ENCODE assay signal across 9 mouse cellular contexts in the genomic region with DNA sequence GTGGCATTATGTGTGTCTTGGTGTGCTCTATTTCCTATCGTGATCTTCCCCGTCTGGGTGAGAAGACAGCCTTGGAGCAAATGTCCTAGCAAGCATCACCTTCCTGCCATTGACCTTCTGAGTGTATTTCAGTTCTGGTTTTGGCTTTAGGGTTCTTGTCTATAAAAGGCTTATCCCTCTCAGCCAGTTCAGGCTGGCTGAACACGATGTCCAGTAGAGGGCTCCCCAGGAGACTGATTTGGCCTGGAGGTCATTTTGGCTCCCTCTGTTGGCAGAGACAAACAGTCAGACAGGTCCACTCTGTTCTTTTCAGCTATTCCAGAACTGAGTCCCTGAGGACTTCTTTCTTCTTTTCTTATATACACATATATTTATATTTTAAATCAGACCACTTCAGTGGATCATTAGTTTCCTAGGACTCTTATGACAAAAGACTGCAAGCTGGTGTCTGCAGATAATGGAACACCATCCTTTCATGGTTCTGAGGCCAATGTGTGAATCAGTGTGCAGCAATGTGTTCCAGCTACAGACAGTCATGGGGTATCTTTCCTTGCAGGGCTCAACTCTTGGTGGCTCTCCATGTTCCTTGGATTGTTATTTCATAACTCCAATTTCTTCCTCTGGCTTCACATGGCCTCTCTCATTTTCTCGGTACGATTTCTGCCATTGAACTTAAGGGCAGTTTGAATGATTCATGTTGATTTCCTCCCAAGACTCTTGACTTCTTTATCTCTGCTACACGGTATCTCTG.
DNase-seq lines count a peak whose midpoint lies in the region; ATAC-seq lines count a peak whose summit lies in the region.
"Had no signal": no experiment of that assay in that cellular context is flagged by ENCODE, and none has a peak within 500 bp of the region (broad histone marks: within the 10 kb centered on the region; RNA-seq: fewer than 3 reads in every experiment).

No protein-coding gene starts in this region.

- no peak overlapping the region for H3K27ac ChIP-seq in midbrain, embryonic 11.5 days (ENCODE audit: low read depth, low read length)
- H3K27ac ChIP-seq in midbrain, embryonic 16.5 days (ENCODE audit: low read length): no peak overlapping the region
- H3K27ac ChIP-seq in hindbrain, embryonic 13.5 days: no peak overlapping the region

- no peaks in the 10 kb centered on the region for H3K9me3 ChIP-seq in midbrain, embryonic 11.5 days (ENCODE audit: control insufficient read depth, low read length)
- H3K9me3 ChIP-seq in midbrain, embryonic 16.5 days (replicated peaks; ENCODE audit: control insufficient read depth, low read length, poor library complexity, severe bottlenecking): no peaks in the 10 kb centered on the region
- H3K9me3 ChIP-seq in hindbrain, embryonic 13.5 days: no peaks in the 10 kb centered on the region

- H3K4me2 ChIP-seq in midbrain, embryonic 11.5 days: no peak overlapping the region
- no peak overlapping the region for H3K4me2 ChIP-seq in midbrain, embryonic 16.5 days (ENCODE audit: low read length)
- H3K4me2 ChIP-seq in hindbrain, embryonic 13.5 days: no peak overlapping the region

- ATAC-seq in midbrain, embryonic 11.5 days (ENCODE audit: low FRiP score): no peak
- ATAC-seq in midbrain, embryonic 16.5 days: no peak
- ATAC-seq in hindbrain, embryonic 13.5 days (ENCODE audit: low FRiP score): no peak

- intact Hi-C loops in left cerebral cortex, postnatal 14 days (cut with DNase I): no loop called here

- no peaks in the 10 kb centered on the region for H3K27me3 ChIP-seq in midbrain, embryonic 11.5 days (ENCODE audit: control insufficient read depth, insufficient read depth, low read length)
- no peaks in the 10 kb centered on the region for H3K27me3 ChIP-seq in midbrain, embryonic 16.5 days (ENCODE audit: control insufficient read depth, insufficient read depth, low read depth, low read length)
- no peaks in the 10 kb centered on the region for H3K27me3 ChIP-seq in hindbrain, embryonic 13.5 days

- no peaks in the 10 kb centered on the region for H3K4me1 ChIP-seq in midbrain, embryonic 11.5 days (ENCODE audit: control insufficient read depth, insufficient read depth, low read length)
- H3K4me1 ChIP-seq in midbrain, embryonic 16.5 days (ENCODE audit: control insufficient read depth, insufficient read depth, low read length): no peaks in the 10 kb centered on the region
- no peaks in the 10 kb centered on the region for H3K4me1 ChIP-seq in hindbrain, embryonic 13.5 days (replicated peaks)

- no peak overlapping the region for H3K9ac ChIP-seq in midbrain, embryonic 11.5 days (ENCODE audit: low read length)
- no peak overlapping the region for H3K9ac ChIP-seq in midbrain, embryonic 16.5 days (ENCODE audit: low read depth, low read length)
- H3K9ac ChIP-seq in hindbrain, embryonic 13.5 days: no peak overlapping the region

- WGBS in midbrain, embryonic 11.5 days: 73% methylated on average over 6 of the region's 6 CpGs
- 77% methylated on average over 6 of the region's 6 CpGs for WGBS in midbrain, embryonic 16.5 days
- 77% methylated on average over 6 of the region's 6 CpGs for WGBS in hindbrain, embryonic 13.5 days

- H3K4me3 ChIP-seq in midbrain, embryonic 11.5 days (ENCODE audit: low read depth, low read length): no peak overlapping the region
- no peak overlapping the region for H3K4me3 ChIP-seq in midbrain, embryonic 16.5 days (ENCODE audit: low read depth, low read length)
- H3K4me3 ChIP-seq in hindbrain, embryonic 13.5 days: no peak overlapping the region
- H3K4me3 ChIP-seq: erythroblast, embryonic 14.5 days had no signal

- DNase-seq in midbrain, embryonic 11.5 days (ENCODE audit: low spot score, missing footprints): peak; percentile 62
- DNase-seq in NIH3T3 (ENCODE audit: low read depth): peak; percentile 46
- peak; percentile 60 to 72 for DNase-seq in cerebellum, postnatal 10 days
- peak; percentile 89 for DNase-seq in heart, adult 8-10 months (ENCODE audit: low spot score)
- DNase-seq in left cerebral cortex, postnatal 14 days (ENCODE audit: low spot score in 2 of 2): peak; percentile 20 to 37
- peak; percentile 28 for DNase-seq in retina, postnatal 7 days (ENCODE audit: low read depth, low spot score)

- no peaks in the 10 kb centered on the region for H3K36me3 ChIP-seq in midbrain, embryonic 11.5 days (ENCODE audit: control insufficient read depth, insufficient read depth, low read length)
- H3K36me3 ChIP-seq in midbrain, embryonic 16.5 days (ENCODE audit: control insufficient read depth, insufficient read depth, low read length): no peaks in the 10 kb centered on the region
- no peaks in the 10 kb centered on the region for H3K36me3 ChIP-seq in hindbrain, embryonic 13.5 days

Comparison
In these comparisons a context has a peak if more than half of its experiments do, and no peak if none do; other contexts are left out.
1. DNase-seq: peak in every context shown above with its lines; median percentile 89 in heart, adult 8-10 months; 66 in cerebellum, postnatal 10 days; 62 in midbrain, embryonic 11.5 days; 46 in NIH3T3; 28 in left cerebral cortex, postnatal 14 days; 28 in retina, postnatal 7 days.